Mouse (Mus musculus) liver, adult 2 months (tissue): ENCODE measurements around the gene Sox8. TPM values are rescaled to one million over a fixed set of nuclear protein-coding genes. Genes with fewer than 3 reads are reported as not detected.

Experiments used
- DNase-seq: peaks from one replicate; pipeline ENCODE4 v3.0.0-alpha.2; 2011; ENCODE audit warnings: low read depth, low spot score; ENCODE audit errors: extremely low read depth
- H3K27ac ChIP-seq: fragments of 200-500 bp; replicated peaks from 2 replicates; pipeline ENCODE4 v1.5.1; 2012; ENCODE audit warnings: low read depth, mild to moderate bottlenecking, control low read depth, inconsistent platforms, low read length; ENCODE audit not compliant: insufficient read depth
- H3K27me3 ChIP-seq: fragments of 200-500 bp; 2 replicates; pipeline ENCODE4 v1.6.1; 2012; ENCODE audit warnings: mild to moderate bottlenecking, moderate library complexity, low read length, inconsistent platforms; ENCODE audit not compliant: control insufficient read depth, insufficient read depth
- H3K36me3 ChIP-seq: fragments of 200-500 bp; 2 replicates; pipeline ENCODE4 v1.6.1; 2012; ENCODE audit warnings: low read length, inconsistent platforms; ENCODE audit not compliant: control insufficient read depth, insufficient read depth
- H3K4me1 ChIP-seq: fragments of 200-500 bp; 2 replicates; pipeline ENCODE4 v1.6.1; 2011; ENCODE audit warnings: low read length; ENCODE audit not compliant: control insufficient read depth, insufficient read depth
- H3K4me3 ChIP-seq: fragments of 200-500 bp; 2 replicates; pipeline ENCODE4 v1.5.1; 2011; ENCODE audit warnings: low read depth, mild to moderate bottlenecking, control low read depth, low read length, moderate library complexity; ENCODE audit not compliant: insufficient read depth
- H3K79me2 ChIP-seq: fragments of 200-500 bp; 2 replicates; pipeline ENCODE4 v1.6.1; 2012; ENCODE audit warnings: inconsistent platforms, mild to moderate bottlenecking, low read length, moderate library complexity; ENCODE audit not compliant: control insufficient read depth, insufficient read depth
- H3K9ac ChIP-seq: fragments of 200-500 bp; 2 replicates; pipeline ENCODE4 v1.6.1; 2012; ENCODE audit warnings: low read depth, mild to moderate bottlenecking, control low read depth, inconsistent platforms, low read length
- CTCF ChIP-seq: fragments of 200-500 bp; IDR thresholded peaks from 2 replicates; pipeline ENCODE4 v1.5.1; 2011; ENCODE audit warnings: low read depth, low read length, control low read depth
- POLR2A ChIP-seq: fragments of 200-500 bp; IDR thresholded peaks from 2 replicates; pipeline ENCODE4 v1.6.1; 2011; ENCODE audit warnings: low read length, control low read depth; ENCODE audit not compliant: insufficient read depth; ENCODE audit errors: extremely low read depth
- WGBS: fragments of 180-500 bp; shearing (Covaris S2); methylation state at CpG from one replicate; pipeline ENCODE4 v1.1.7; 2018; 5-methylcytosine and 5-hydroxymethylcytosine counted together
- polyA plus RNA-seq: library from polyadenylated mRNA; depleted of rRNA; stranded (reverse); fragments of >200 nt; gene quantifications from 2 replicates; pipeline ENCODE4 v1.2.3, GENCODE M21; 2012; rRNA removed
- total RNA-seq: library from RNA; depleted of rRNA; stranded (reverse); fragments of >200 nt; gene quantifications from 2 replicates; pipeline ENCODE4 v1.2.3, GENCODE M21; 2014; rRNA removed

Gene Sox8
- total RNA-seq (not detected in 2 replicates), polyA plus RNA-seq (not detected in 2 replicates)

- peak; percentile 19 for DNase-seq
- H3K4me3 ChIP-seq: peak within 1 kb of the TSS; percentile 52; the same call in 1 of the 2 replicates
Measured at GRCm38 (mm10) chr17:25570648-25571452, at the start of gene Sox8. Gene Sox8, minus strand, starts transcription at chr17:25570686.

GRCm38 (mm10) chr17:25618508-25619056 lies 48.1 kb upstream of the Sox8 start:
- no peak for TF ChIP-seq CTCF
- TF ChIP-seq POLR2A: no peak
- H3K27ac ChIP-seq: no peak overlapping the region
- H3K4me1 ChIP-seq: no peaks in the 10 kb centered on the region
- H3K79me2 ChIP-seq: no peaks in the 10 kb centered on the region
- 75% methylated on average over 16 of the region's 16 CpGs for WGBS
- no peak overlapping the region for H3K9ac ChIP-seq
- H3K36me3 ChIP-seq: peaks cover 8% of the 10 kb centered on the region; the same call in 1 of the 2 replicates
- H3K4me3 ChIP-seq: no peak overlapping the region
- no peak for DNase-seq
- no peaks in the 10 kb centered on the region for H3K27me3 ChIP-seq

More at GRCm38 (mm10) chr17:25570648-25571452, at the start of gene Sox8:
- Histone ChIP-seq H3K27ac (no peak within 1 kb of the TSS), H3K27me3 (peaks cover 12% of the 10 kb centered on the region), H3K9ac (0 out of 2 replicates have a peak within 1 kb of the TSS, but pooled peaks have one; percentile 9), H3K36me3 (no peaks in the 10 kb centered on the region), H3K79me2 (no peaks in the 10 kb centered on the region), H3K4me1 (no peaks in the 10 kb centered on the region)
- WGBS: 6% methylated on average over 60 of the region's 61 CpGs
- TF ChIP-seq POLR2A: no peak
- TF ChIP-seq CTCF: peak; percentile 25; the same call in 1 of the 2 replicates

GRCm38 (mm10) chr17:25614723-25615510 lies 44.4 kb upstream of the Sox8 start:
- H3K4me1 ChIP-seq: no peaks in the 10 kb centered on the region
- no peak for DNase-seq
- no peak overlapping the region for H3K9ac ChIP-seq
- no peaks in the 10 kb centered on the region; the same call in 1 of the 2 replicates for H3K79me2 ChIP-seq
- no peaks in the 10 kb centered on the region for H3K27me3 ChIP-seq
- TF ChIP-seq CTCF (no peak), POLR2A (no peak)
- no peak overlapping the region for H3K4me3 ChIP-seq
- H3K36me3 ChIP-seq: peaks cover 12% of the 10 kb centered on the region; the same call in 1 of the 2 replicates
- WGBS: 92% methylated on average over 10 of the region's 10 CpGs
- H3K27ac ChIP-seq: no peak overlapping the region

GRCm38 (mm10) chr17:25613323-25613722 lies 42.8 kb upstream of the Sox8 start:
- Histone ChIP-seq H3K27me3 (no peaks in the 10 kb centered on the region), H3K27ac (no peak overlapping the region), H3K4me1 (no peaks in the 10 kb centered on the region), H3K36me3 (peaks cover 12% of the 10 kb centered on the region; the same call in 1 of the 2 replicates), H3K9ac (no peak overlapping the region), H3K4me3 (no peak overlapping the region), H3K79me2 (no peaks in the 10 kb centered on the region; the same call in 1 of the 2 replicates)
- WGBS: 97% methylated on average over 6 of the region's 6 CpGs
- no peak for DNase-seq
- TF ChIP-seq CTCF (no peak), POLR2A (no peak)

GRCm38 (mm10) chr17:25612537-25612936 lies 42.1 kb upstream of the Sox8 start:
- Histone ChIP-seq H3K4me3 (no peak overlapping the region), H3K79me2 (no peaks in the 10 kb centered on the region; the same call in 1 of the 2 replicates), H3K36me3 (peaks cover 12% of the 10 kb centered on the region; the same call in 1 of the 2 replicates), H3K9ac (no peak overlapping the region), H3K4me1 (no peaks in the 10 kb centered on the region), H3K27me3 (no peaks in the 10 kb centered on the region), H3K27ac (no peak overlapping the region)
- TF ChIP-seq CTCF (no peak), POLR2A (no peak)
- WGBS: 93% methylated on average over 9 of the region's 9 CpGs
- no peak for DNase-seq
